In the genomic region with DNA sequence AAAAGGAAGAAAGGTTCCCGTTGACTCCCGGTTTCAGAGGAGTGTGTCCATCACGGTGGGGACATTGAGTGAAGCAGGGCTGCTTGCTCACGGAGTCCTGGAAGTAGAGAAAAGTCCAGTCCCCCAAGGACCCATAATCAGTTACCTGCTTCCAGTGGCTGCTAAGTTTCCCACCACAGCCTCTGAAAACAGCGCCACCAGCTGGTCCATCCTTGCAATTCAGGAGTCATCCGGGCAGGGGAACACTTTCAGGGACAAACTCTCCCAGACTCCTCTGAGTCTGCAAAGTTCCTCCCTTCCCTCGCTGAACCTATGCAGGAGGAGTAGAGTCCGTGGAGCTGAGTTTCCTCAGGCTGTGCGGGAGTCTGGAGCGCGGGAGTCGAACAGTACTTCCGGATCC, we compare ENCODE assay signal across 11 mouse cellular contexts. TPM values are rescaled to one million over a fixed set of nuclear protein-coding genes. Genes with fewer than 3 reads are reported as not detected.
DNase-seq lines count a peak whose midpoint lies in the region; ATAC-seq and TF ChIP-seq lines count a peak whose summit lies in the region.
"Had no signal": no experiment of that assay in that cellular context is flagged by ENCODE, and none has a peak within 500 bp of the region (broad histone marks: within the 10 kb centered on the region; RNA-seq: fewer than 3 reads in every experiment).

No protein-coding gene starts in this region.

- no peak overlapping the region for H3K4me3 ChIP-seq in heart, embryonic 11.5 days (ENCODE audit: low read depth, low read length)
- no peak overlapping the region for H3K4me3 ChIP-seq in liver, embryonic 14.5 days (ENCODE audit: insufficient read depth in 1 of 2, low read depth in 2 of 2, low read length in 2 of 2)
- peak overlapping the region in 1 of 2 experiments; percentile 43; a peak in 1 of 4 replicates for H3K4me3 ChIP-seq in ES-E14 (ENCODE audit: insufficient read depth in 1 of 2, low read depth in 1 of 2, low read length in 2 of 2, poor library complexity in 1 of 2, severe bottlenecking in 1 of 2)
- H3K4me3 ChIP-seq: embryonic facial prominence, embryonic 13.5 days had no signal

- peaks cover 25% of the 10 kb centered on the region for H3K27me3 ChIP-seq in heart, embryonic 11.5 days (ENCODE audit: control insufficient read depth, insufficient read depth, low read length)
- H3K27me3 ChIP-seq in liver, embryonic 14.5 days (ENCODE audit: control insufficient read depth, insufficient read depth, low read length), result no peaks in the 10 kb centered on the region
- H3K27me3 ChIP-seq: embryonic facial prominence, embryonic 13.5 days had no signal

- no peak for DNase-seq in heart, adult 9 months (ENCODE audit: low spot score in 2 of 2)
- DNase-seq in liver, embryonic 14.5 days (ENCODE audit: low read depth in 3 of 3, low spot score in 3 of 3), result no peak
- DNase-seq in liver (no peak), ES-E14 (ENCODE audit: low read depth, low spot score) (peak; percentile 54)
- peak; percentile 49 for DNase-seq in embryo, embryonic 9.5 days (ENCODE audit: extremely low spot score)
- DNase-seq in right cerebral cortex, postnatal 10 days (ENCODE audit: low spot score in 2 of 2), result no peak
- DNase-seq: gastrocnemius, postnatal 25 days; thymus, postnatal 14 days had no signal

- in situ Hi-C loops in ES-E14 (cut with MboI; ENCODE audit: low sequenced_read_pairs in 2 of 2, unreplicated experiment in 2 of 2), result no loop called here

- no peak overlapping the region for H3K9ac ChIP-seq in heart, embryonic 11.5 days (ENCODE audit: low read depth, low read length)
- H3K9ac ChIP-seq in liver, embryonic 14.5 days (replicated peaks), result no peak overlapping the region
- H3K9ac ChIP-seq in ES-E14 (ENCODE audit: insufficient read depth, low read depth, low read length, poor library complexity, severe bottlenecking), result no peak overlapping the region
- H3K9ac ChIP-seq: embryonic facial prominence, embryonic 13.5 days had no signal

- no peaks in the 10 kb centered on the region for H3K9me3 ChIP-seq in heart, embryonic 11.5 days (replicated peaks; ENCODE audit: control insufficient read depth, low read length)
- H3K9me3 ChIP-seq in liver, embryonic 14.5 days (ENCODE audit: control insufficient read depth, low read length), result no peaks in the 10 kb centered on the region
- H3K9me3 ChIP-seq in ES-E14 (ENCODE audit: control insufficient read depth, insufficient read depth, low read depth, low read length), result no peaks in the 10 kb centered on the region
- H3K9me3 ChIP-seq: embryonic facial prominence, embryonic 13.5 days had no signal

- TF ChIP-seq EP300 in liver, embryonic 14.5 days (IDR thresholded peaks at IDR 0.05; ENCODE audit: low read depth), result no peak

- H3K4me1 ChIP-seq in heart, embryonic 11.5 days (ENCODE audit: control insufficient read depth, insufficient read depth, low read length), result peaks cover 10% of the 10 kb centered on the region
- no peaks in the 10 kb centered on the region for H3K4me1 ChIP-seq in liver, embryonic 14.5 days (replicated peaks; ENCODE audit: control insufficient read depth in 2 of 2, insufficient read depth in 2 of 2, low read length in 1 of 2)
- no peaks in the 10 kb centered on the region for H3K4me1 ChIP-seq in ES-E14 (ENCODE audit: control insufficient read depth in 2 of 2, insufficient read depth in 2 of 2, low read length in 2 of 2, poor library complexity in 1 of 2)

- TF ChIP-seq CTCF in liver, embryonic 14.5 days (IDR thresholded peaks at IDR 0.05; ENCODE audit: low read depth), result peak; percentile 34

- no peak overlapping the region for H3K27ac ChIP-seq in heart, embryonic 11.5 days (ENCODE audit: low read depth, low read length)
- H3K27ac ChIP-seq in liver, embryonic 14.5 days, result no peak overlapping the region
- no peak overlapping the region for H3K27ac ChIP-seq in ES-E14 (ENCODE audit: insufficient read depth, low read depth, low read length, poor library complexity, severe bottlenecking)
- H3K27ac ChIP-seq: embryonic facial prominence, embryonic 13.5 days had no signal

- ATAC-seq in heart, embryonic 11.5 days (replicated peaks; ENCODE audit: insufficient number of reproducible peaks, low FRiP score, low TSS enrichment), result no peak
- no peak for ATAC-seq in liver, embryonic 14.5 days (ENCODE audit: insufficient read depth)
- ATAC-seq in monocyte, adult 5-6 weeks (replicated peaks; ENCODE audit: insufficient number of reproducible peaks, low FRiP score, low TSS enrichment, poor library complexity, severe bottlenecking), result no peak

- 38% methylated on average over 13 of the region's 13 CpGs for WGBS in heart, embryonic 11.5 days (ENCODE audit: insufficient replicate concordance)
- 31% methylated on average over 13 of the region's 13 CpGs for WGBS in liver, embryonic 14.5 days (ENCODE audit: insufficient replicate concordance)

- H3K36me3 ChIP-seq in heart, embryonic 11.5 days (ENCODE audit: control insufficient read depth, insufficient read depth, low read length), result no peaks in the 10 kb centered on the region
- H3K36me3 ChIP-seq in liver, embryonic 14.5 days (replicated peaks; ENCODE audit: control insufficient read depth, insufficient read depth, low read depth), result no peaks in the 10 kb centered on the region
- no peaks in the 10 kb centered on the region for H3K36me3 ChIP-seq in ES-E14 (ENCODE audit: control insufficient read depth, insufficient read depth, low read length, poor library complexity, severe bottlenecking)
- H3K36me3 ChIP-seq: embryonic facial prominence, embryonic 13.5 days had no signal

- H3K4me2 ChIP-seq in heart, embryonic 11.5 days, result peak overlapping the region; percentile 20; the same call in 1 of the 2 replicates
- no peak overlapping the region for H3K4me2 ChIP-seq in liver, embryonic 14.5 days (ENCODE audit: low read depth)
- H3K4me2 ChIP-seq: embryonic facial prominence, embryonic 13.5 days had no signal

TF ChIP-seq in ES-E14, 5 proteins besides CTCF, POLR2A, EP300 and RAD21:
- no peak for TF ChIP-seq MAFK (IDR thresholded peaks at IDR 0.05; ENCODE audit: insufficient read depth, low read depth, low read length)
- no peak for TF ChIP-seq CHD2 (IDR thresholded peaks at IDR 0.05; ENCODE audit: low read depth, low read length)
- no peak for TF ChIP-seq ZNF384 (IDR thresholded peaks at IDR 0.05; ENCODE audit: low read depth, low read length)
- TF ChIP-seq HCFC1 (IDR thresholded peaks at IDR 0.05; ENCODE audit: borderline replicate concordance, insufficient read depth, low read length), result no peak
- no peak for TF ChIP-seq ZC3H11A (IDR thresholded peaks at IDR 0.05; ENCODE audit: borderline replicate concordance, low read depth, low read length)

RNA-seq across cellular contexts. Expression of a gene that starts 6.7 kb away (rescaled TPM):
- polyA plus RNA-seq in heart, embryonic 11.5 days (2014; fragmentation: Nextera tagmentation; extraction: Ambion mirVana), result not detected in 2 replicates
- polyA plus RNA-seq in liver, embryonic 14.5 days (2012; rRNA removed), result 0.04 and 0.12 TPM in 2 replicates
- polyA plus RNA-seq in liver, embryonic 14.5 days (2014; fragmentation: Nextera tagmentation; extraction: Ambion mirVana), result 0.28 and 0.29 TPM in 2 replicates
- 0.21 and 0.27 TPM in 2 replicates for total RNA-seq in ES-E14 (2012; rRNA removed)
- total RNA-seq in monocyte, adult 5-6 weeks (2017), result not detected in 3 replicates
- total RNA-seq: gastrocnemius, postnatal 25 days had no signal

RNA-seq across cellular contexts. Expression of a gene that starts 43.9 kb away (rescaled TPM):
- 45.3 and 50.2 TPM in 2 replicates for polyA plus RNA-seq in heart, embryonic 11.5 days (2014; fragmentation: Nextera tagmentation; extraction: Ambion mirVana)
- 3.3 and 3.7 TPM in 2 replicates for polyA plus RNA-seq in liver, embryonic 14.5 days (2012; rRNA removed)
- polyA plus RNA-seq in liver, embryonic 14.5 days (2014; fragmentation: Nextera tagmentation; extraction: Ambion mirVana), result 1.9 and 2.1 TPM in 2 replicates
- total RNA-seq in ES-E14 (2012; rRNA removed), result 2.2 and 3.8 TPM in 2 replicates
- total RNA-seq in monocyte, adult 5-6 weeks (2017), result 8.7 TPM in 1 of 3 replicates, not detected in the others

Comparison
In these comparisons a context has a peak if more than half of its experiments do, and no peak if none do; other contexts are left out.
1. DNase-seq: peak in ES-E14 (single experiment) and embryo, embryonic 9.5 days (single experiment); none in heart, adult 9 months (0 of 2), liver, embryonic 14.5 days (0 of 3), liver (single experiment) and right cerebral cortex, postnatal 10 days (0 of 2).